Mouse (Mus musculus) intestine, embryonic 15.5 days (tissue): Measurements from ENCODE around the gene S100g. TPM values are rescaled to one million over a fixed set of nuclear protein-coding genes. Genes with fewer than 3 reads are reported as not detected.

Experiments used
- ATAC-seq: fragments of 200-750 bp; cut with Nextera tagmentation; 2 replicates; pipeline ENCODE4 v1.8.0; 2017; ENCODE audit warnings: moderate TSS enrichment, moderate library complexity
- H3K27ac ChIP-seq: fragments of 300-500 bp; sonication (generic); 2 replicates; pipeline ENCODE4 v1.5.1; 2015; ENCODE audit warnings: mild to moderate bottlenecking, inconsistent platforms
- H3K27me3 ChIP-seq: fragments of 300-500 bp; sonication (generic); replicated peaks from 2 replicates; pipeline ENCODE4 v1.6.1; 2015; ENCODE audit warnings: inconsistent platforms
- H3K36me3 ChIP-seq: fragments of 300-500 bp; sonication (generic); 2 replicates; pipeline ENCODE4 v1.6.1; 2015; ENCODE audit warnings: inconsistent platforms
- H3K4me1 ChIP-seq: fragments of 300-500 bp; sonication (generic); replicated peaks from 2 replicates; pipeline ENCODE4 v1.6.1; 2015; ENCODE audit warnings: inconsistent platforms
- H3K4me2 ChIP-seq: fragments of 300-500 bp; sonication (generic); replicated peaks from 2 replicates; pipeline ENCODE4 v1.6.1; 2015; ENCODE audit warnings: mild to moderate bottlenecking, inconsistent platforms
- H3K4me3 ChIP-seq: fragments of 300-500 bp; sonication (generic); replicated peaks from 2 replicates; pipeline ENCODE4 v1.5.1; 2015; ENCODE audit warnings: inconsistent platforms
- H3K9ac ChIP-seq: fragments of 300-500 bp; sonication (generic); 2 replicates; pipeline ENCODE4 v1.6.1; 2015; ENCODE audit warnings: inconsistent platforms
- H3K9me3 ChIP-seq: fragments of 300-500 bp; sonication (generic); 2 replicates; pipeline ENCODE4 v1.6.1; 2016; ENCODE audit warnings: inconsistent platforms
- WGBS: fragments of 180-500 bp; shearing (Covaris S2); methylation state at CpG from one replicate; pipeline ENCODE4 v1.1.7; 2015; 5-methylcytosine and 5-hydroxymethylcytosine counted together
- polyA plus RNA-seq: library from polyadenylated mRNA; unstranded; fragments of >200 nt; fragmentation: Nextera tagmentation; extraction: Ambion mirVana; gene quantifications from 2 replicates; pipeline ENCODE4 v1.2.1, GENCODE M21; 2015

The S100g gene
- polyA plus RNA-seq, 1 experiment from 2014 or later: 315 TPM

DNA sequence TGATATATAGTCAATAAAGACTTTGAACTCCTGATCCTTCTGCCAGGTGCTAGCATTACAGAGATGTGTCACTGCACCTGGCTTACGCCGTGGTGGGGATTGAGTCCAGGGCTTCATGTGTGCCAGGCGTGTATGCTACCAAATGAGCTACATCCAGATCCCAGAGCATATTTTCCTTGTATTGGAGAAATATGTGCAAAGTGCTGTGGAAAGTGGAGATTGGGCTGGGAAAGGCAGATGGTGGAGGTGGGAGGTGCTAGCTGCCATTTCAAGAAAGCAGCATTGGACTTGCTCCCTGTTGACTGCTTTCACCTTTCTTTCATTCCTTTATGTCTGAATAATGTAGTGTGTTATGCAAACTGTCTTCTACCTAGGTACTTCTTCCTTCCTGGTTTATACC is 50.7 kb downstream of the S100g start:
- H3K9me3 ChIP-seq: no peaks in the 10 kb centered on the region
- no peak overlapping the region for H3K4me3 ChIP-seq
- no peak overlapping the region for H3K27ac ChIP-seq
- H3K27me3 ChIP-seq: no peaks in the 10 kb centered on the region
- no peak overlapping the region for H3K4me2 ChIP-seq
- H3K36me3 ChIP-seq: 0 out of 2 replicates have a peak, but pooled peaks cover 2% of the 10 kb centered on the region
- ATAC-seq: no peak
- no peaks in the 10 kb centered on the region for H3K4me1 ChIP-seq
- 93% methylated on average over 3 of the region's 3 CpGs for WGBS
- H3K9ac ChIP-seq: no peak overlapping the region

Other genes starting within 250 kb of the S100g start
- 833 and 878 TPM in 2 replicates for gene Rbbp7, start 204.2 kb downstream of the S100g start, polyA plus RNA-seq
- gene Txlng, start 135.1 kb downstream of the S100g start, polyA plus RNA-seq: 13.3 and 13.5 TPM in 2 replicates
- gene Syap1, start 76.2 kb downstream of the S100g start, polyA plus RNA-seq: 31.8 and 37.5 TPM in 2 replicates
- 68.4 and 76.0 TPM in 2 replicates for gene Ctps2, start 63.4 kb downstream of the S100g start, polyA plus RNA-seq